Mouse (Mus musculus): ENCODE results near the gene Olfr1255. TPM values are rescaled to one million over a fixed set of nuclear protein-coding genes. Genes with fewer than 3 reads are reported as not detected.

Olfr1255 gene
- polyA plus RNA-seq (2015; fragmentation: Nextera tagmentation; extraction: Ambion mirVana), result not detected in 2 replicates

GRCm38 (mm10) chr2:89811751-89812150 is at the start of gene Olfr1255:
Gene Olfr1255, plus strand, starts transcription at chr2:89812051.
- no peak for DNase-seq (ENCODE audit: low spot score)

- DNase-seq (ENCODE audit: low spot score), result no peak
These were observed 18.3 kb upstream of the Olfr1255 start, which contains the start of gene Olfr1254 for GRCm38 (mm10) chr2:89793519-89793918. Gene Olfr1254, minus strand, starts transcription at chr2:89793619.

GRCm38 (mm10) chr2:89799583-89799982 is 12.3 kb upstream of the Olfr1255 start:
- no peak for DNase-seq (ENCODE audit: low spot score)

- no peak for DNase-seq (ENCODE audit: low spot score)
These were observed 1.1 kb upstream of the Olfr1255 start for GRCm38 (mm10) chr2:89810751-89811150.

- no peak for DNase-seq (ENCODE audit: low spot score)
These were observed 8.4 kb downstream of the Olfr1255 start for GRCm38 (mm10) chr2:89820216-89820615.

- DNase-seq (ENCODE audit: low spot score), result no peak
These were observed 29.6 kb downstream of the Olfr1255 start, which contains the start of gene Olfr1256 for GRCm38 (mm10) chr2:89841455-89841854. Gene Olfr1256, minus strand, starts transcription at chr2:89841555.

- DNase-seq (ENCODE audit: low spot score), result no peak
These were observed 36.3 kb downstream of the Olfr1255 start, which contains the start of gene Olfr48 for GRCm38 (mm10) chr2:89848105-89848504. Gene Olfr48, minus strand, starts transcription at chr2:89848205.

GRCm38 (mm10) chr2:89849230-89849629 is 37.4 kb downstream of the Olfr1255 start:
- no peak for DNase-seq (ENCODE audit: low spot score)

Other genes with a start within 250 kb of the Olfr1255 start
- gene Olfr1245, start 233.6 kb upstream of the Olfr1255 start, polyA plus RNA-seq (2015; fragmentation: Nextera tagmentation; extraction: Ambion mirVana), result not detected in 2 replicates
- gene Olfr1246, start 218.9 kb upstream of the Olfr1255 start, polyA plus RNA-seq (2015; fragmentation: Nextera tagmentation; extraction: Ambion mirVana), result not detected in 2 replicates
- gene Olfr1247, start 197.9 kb upstream of the Olfr1255 start, polyA plus RNA-seq (2015; fragmentation: Nextera tagmentation; extraction: Ambion mirVana), result not detected in 2 replicates
- not detected in 2 replicates for gene Olfr1248, start 193.8 kb upstream of the Olfr1255 start, polyA plus RNA-seq (2015; fragmentation: Nextera tagmentation; extraction: Ambion mirVana)
- gene Olfr1249, start 177.1 kb upstream of the Olfr1255 start, polyA plus RNA-seq (2015; fragmentation: Nextera tagmentation; extraction: Ambion mirVana), result not detected in 2 replicates
- not detected in 2 replicates for gene Olfr1250, start 150.6 kb upstream of the Olfr1255 start, polyA plus RNA-seq (2015; fragmentation: Nextera tagmentation; extraction: Ambion mirVana)
- not detected in 2 replicates for gene Olfr1251, start 140.1 kb upstream of the Olfr1255 start, polyA plus RNA-seq (2015; fragmentation: Nextera tagmentation; extraction: Ambion mirVana)
- not detected in 2 replicates for gene Olfr1252, start 87.0 kb upstream of the Olfr1255 start, polyA plus RNA-seq (2015; fragmentation: Nextera tagmentation; extraction: Ambion mirVana)
- not detected in 2 replicates for gene Olfr1253, start 55.0 kb upstream of the Olfr1255 start, polyA plus RNA-seq (2015; fragmentation: Nextera tagmentation; extraction: Ambion mirVana)
- gene Olfr1254, start 18.4 kb upstream of the Olfr1255 start, polyA plus RNA-seq (2015; fragmentation: Nextera tagmentation; extraction: Ambion mirVana), result not detected in 2 replicates
- not detected in 2 replicates for gene Olfr1256, start 29.5 kb downstream of the Olfr1255 start, polyA plus RNA-seq (2015; fragmentation: Nextera tagmentation; extraction: Ambion mirVana)
- gene Olfr48, start 36.2 kb downstream of the Olfr1255 start, polyA plus RNA-seq (2015; fragmentation: Nextera tagmentation; extraction: Ambion mirVana), result not detected in 2 replicates
- gene Olfr1257, start 66.4 kb downstream of the Olfr1255 start, polyA plus RNA-seq (2015; fragmentation: Nextera tagmentation; extraction: Ambion mirVana), result not detected in 2 replicates
- gene Olfr1258, start 115.3 kb downstream of the Olfr1255 start, polyA plus RNA-seq (2015; fragmentation: Nextera tagmentation; extraction: Ambion mirVana), result not detected in 2 replicates
- not detected in 2 replicates for gene Olfr1259, start 136.6 kb downstream of the Olfr1255 start, polyA plus RNA-seq (2015; fragmentation: Nextera tagmentation; extraction: Ambion mirVana)
- gene Olfr1260, start 162.3 kb downstream of the Olfr1255 start, polyA plus RNA-seq (2015; fragmentation: Nextera tagmentation; extraction: Ambion mirVana), result not detected in 2 replicates
- gene Olfr1261, start 179.2 kb downstream of the Olfr1255 start, polyA plus RNA-seq (2015; fragmentation: Nextera tagmentation; extraction: Ambion mirVana), result not detected in 2 replicates
- not detected in 2 replicates for gene Olfr1262, start 188.1 kb downstream of the Olfr1255 start, polyA plus RNA-seq (2015; fragmentation: Nextera tagmentation; extraction: Ambion mirVana)
- not detected in 2 replicates for gene Olfr1263, start 200.1 kb downstream of the Olfr1255 start, polyA plus RNA-seq (2015; fragmentation: Nextera tagmentation; extraction: Ambion mirVana)
- not detected in 2 replicates for gene Olfr1264, start 213.5 kb downstream of the Olfr1255 start, polyA plus RNA-seq (2015; fragmentation: Nextera tagmentation; extraction: Ambion mirVana)
- not detected in 2 replicates for gene Olfr1265, start 223.3 kb downstream of the Olfr1255 start, polyA plus RNA-seq (2015; fragmentation: Nextera tagmentation; extraction: Ambion mirVana)